Mouse (Mus musculus) megakaryocyte, embryonic 14.5 days (primary cell): ENCODE results near the gene Dnah5.

Experiments
- FLI1 ChIP-seq: IDR thresholded peaks from 2 replicates; pipeline ENCODE4 v1.6.1; 2012; ENCODE audit warnings: low read length, inconsistent platforms, mixed read lengths
- GATA1 ChIP-seq: IDR thresholded peaks from 3 replicates; pipeline ENCODE4 v1.6.1; 2012; ENCODE audit warnings: mixed read lengths, low read length, inconsistent platforms, borderline replicate concordance

DNA sequence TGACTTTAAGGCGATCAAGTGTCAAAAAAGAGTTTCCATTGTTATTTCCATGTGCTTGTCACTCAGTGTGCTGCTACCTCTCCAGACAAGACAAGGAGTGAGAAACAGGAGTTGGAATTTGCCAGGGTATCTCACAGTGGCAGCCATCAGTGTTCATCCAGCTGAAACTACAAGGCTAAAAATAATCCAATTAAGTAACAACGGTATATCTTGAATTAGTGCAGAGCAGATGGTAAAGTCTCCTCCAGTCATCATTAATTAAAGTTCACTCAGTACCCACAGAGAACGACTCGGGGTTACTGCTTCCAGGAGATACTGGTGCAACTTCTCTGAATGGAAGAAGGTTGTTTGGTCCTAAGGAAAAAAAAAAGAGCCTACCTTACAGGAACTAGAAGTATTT, 311.6 kb downstream of the Dnah5 start:
- TF ChIP-seq GATA1 (no peak), FLI1 (no peak)
